Comparison of ENCODE assay signal across 11 mouse cellular contexts in genomic region chr3:97825246-97825645, GRCm38 (mm10).
DNase-seq lines count a peak whose midpoint lies in the region; ATAC-seq and TF ChIP-seq lines count a peak whose summit lies in the region.
"Had no signal": no experiment of that assay in that cellular context is flagged by ENCODE, and none has a peak within 500 bp of the region (broad histone marks: within the 10 kb centered on the region; RNA-seq: fewer than 3 reads in every experiment).

No protein-coding gene starts in this region.

- H3K4me2 ChIP-seq in kidney, postnatal 0 days (ENCODE audit: low read length) = peak overlapping the region; percentile 88; the same call in 1 of the 2 replicates
- 0 out of 2 replicates have a peak overlapping the region, but pooled peaks have one; percentile 85 for H3K4me2 ChIP-seq in embryonic facial prominence, embryonic 12.5 days (replicated peaks)
- peak overlapping the region; percentile 93 for H3K4me2 ChIP-seq in limb, embryonic 13.5 days (replicated peaks)

- intact Hi-C loops in gastrocnemius, postnatal 14 days (cut with DNase I; ENCODE audit: low total_unique reads) = no loop called here

- WGBS in kidney, postnatal 0 days = 25% methylated on average over 2 of the region's 3 CpGs
- 45% methylated on average over 3 of the region's 3 CpGs for WGBS in kidney, adult 2 months
- 10% methylated on average over 3 of the region's 3 CpGs for WGBS in embryonic facial prominence, embryonic 12.5 days
- 10% methylated on average over 3 of the region's 3 CpGs for WGBS in limb, embryonic 13.5 days

- no peaks in the 10 kb centered on the region for H3K36me3 ChIP-seq in kidney, postnatal 0 days (ENCODE audit: insufficient read depth, low read length)
- H3K36me3 ChIP-seq in kidney, adult 2 months (ENCODE audit: control insufficient read depth, insufficient read depth, low read length) = no peaks in the 10 kb centered on the region
- no peaks in the 10 kb centered on the region for H3K36me3 ChIP-seq in embryonic facial prominence, embryonic 12.5 days
- no peaks in the 10 kb centered on the region for H3K36me3 ChIP-seq in limb, embryonic 13.5 days
- H3K36me3 ChIP-seq: hindbrain, embryonic 15.5 days had no signal

- peaks cover 8% of the 10 kb centered on the region; the same call in 1 of the 2 replicates for H3K4me1 ChIP-seq in kidney, postnatal 0 days (replicated peaks; ENCODE audit: insufficient read depth, low read length)
- H3K4me1 ChIP-seq in kidney, adult 2 months (ENCODE audit: control insufficient read depth, insufficient read depth, low read length) = peaks cover 3% of the 10 kb centered on the region; the same call in 1 of the 2 replicates
- H3K4me1 ChIP-seq in embryonic facial prominence, embryonic 12.5 days = peaks cover 12% of the 10 kb centered on the region
- H3K4me1 ChIP-seq in limb, embryonic 13.5 days = peaks cover 19% of the 10 kb centered on the region

- H3K27ac ChIP-seq in kidney, postnatal 0 days = no peak overlapping the region
- no peak overlapping the region for H3K27ac ChIP-seq in kidney, adult 2 months (ENCODE audit: insufficient read depth, low read depth, low read length)
- no peak overlapping the region for H3K27ac ChIP-seq in embryonic facial prominence, embryonic 12.5 days
- no peak overlapping the region for H3K27ac ChIP-seq in limb, embryonic 13.5 days
- H3K27ac ChIP-seq: hindbrain, embryonic 15.5 days; macrophage had no signal

- DNase-seq in kidney, postnatal 0 days (ENCODE audit: low spot score) = no peak
- no peak for DNase-seq in kidney, adult 2 months
- DNase-seq in gastrocnemius, postnatal 14 days = peak; percentile 49
- DNase-seq in layer of hippocampus, postnatal 25 days (ENCODE audit: extremely low spot score in 1 of 2, low spot score in 1 of 2) = no peak
- no peak for DNase-seq in cerebellum, adult 8-10 months
- DNase-seq: layer of hippocampus, adult 9-11 months; spleen, adult 18-20 months had no signal

- TF ChIP-seq CTCF in kidney, postnatal 0 days (IDR thresholded peaks at IDR 0.05; ENCODE audit: low read depth) = no peak
- TF ChIP-seq CTCF in kidney, adult 2 months (conservative IDR thresholded peaks at IDR 0.05; ENCODE audit: insufficient read depth, insufficient read length, low read depth, low read length) = no peak

- ATAC-seq in kidney, postnatal 0 days (replicated peaks; ENCODE audit: low FRiP score, low read depth) = no peak
- no peak for ATAC-seq in embryonic facial prominence, embryonic 12.5 days (ENCODE audit: insufficient number of reproducible peaks, insufficient read depth, low FRiP score, low TSS enrichment)
- ATAC-seq in limb, embryonic 13.5 days (ENCODE audit: low FRiP score, low read depth) = 0 out of 2 replicates have a peak, but pooled peaks have one; percentile 20

- H3K27me3 ChIP-seq in kidney, postnatal 0 days (ENCODE audit: insufficient read depth, low read length) = no peaks in the 10 kb centered on the region
- H3K27me3 ChIP-seq in kidney, adult 2 months (replicated peaks; ENCODE audit: control insufficient read depth, insufficient read depth, low read length) = no peaks in the 10 kb centered on the region
- H3K27me3 ChIP-seq in embryonic facial prominence, embryonic 12.5 days = peaks cover 19% of the 10 kb centered on the region; the same call in 1 of the 2 replicates
- peaks cover 23% of the 10 kb centered on the region for H3K27me3 ChIP-seq in limb, embryonic 13.5 days

- no peak for TF ChIP-seq POLR2A in kidney, adult 2 months (IDR thresholded peaks at IDR 0.05; ENCODE audit: low read depth, low read length)

- H3K9ac ChIP-seq in kidney, postnatal 0 days (ENCODE audit: low read depth, low read length) = no peak overlapping the region
- no peak overlapping the region for H3K9ac ChIP-seq in embryonic facial prominence, embryonic 12.5 days
- no peak overlapping the region for H3K9ac ChIP-seq in limb, embryonic 13.5 days
- H3K9ac ChIP-seq: hindbrain, embryonic 15.5 days had no signal

- H3K9me3 ChIP-seq in kidney, postnatal 0 days (replicated peaks; ENCODE audit: low read length) = no peaks in the 10 kb centered on the region
- H3K9me3 ChIP-seq in embryonic facial prominence, embryonic 12.5 days = no peaks in the 10 kb centered on the region
- H3K9me3 ChIP-seq in limb, embryonic 13.5 days = no peaks in the 10 kb centered on the region
- H3K9me3 ChIP-seq: hindbrain, embryonic 15.5 days had no signal

- H3K4me3 ChIP-seq in kidney, postnatal 0 days (replicated peaks; ENCODE audit: low read depth, low read length) = no peak overlapping the region
- H3K4me3 ChIP-seq in kidney, adult 2 months (ENCODE audit: insufficient read depth, low read depth, low read length) = no peak overlapping the region
- H3K4me3 ChIP-seq in embryonic facial prominence, embryonic 12.5 days = no peak overlapping the region
- peak overlapping the region; percentile 55; the same call in 1 of the 2 replicates for H3K4me3 ChIP-seq in limb, embryonic 13.5 days
- H3K4me3 ChIP-seq: hindbrain, embryonic 15.5 days had no signal
